Mouse (Mus musculus): ENCODE data around the gene Slc9a2. TPM values are rescaled to one million over a fixed set of nuclear protein-coding genes. Genes with fewer than 3 reads are reported as not detected.

The Slc9a2 gene
- polyA plus RNA-seq, 1 experiment, result 2.9 TPM

DNA sequence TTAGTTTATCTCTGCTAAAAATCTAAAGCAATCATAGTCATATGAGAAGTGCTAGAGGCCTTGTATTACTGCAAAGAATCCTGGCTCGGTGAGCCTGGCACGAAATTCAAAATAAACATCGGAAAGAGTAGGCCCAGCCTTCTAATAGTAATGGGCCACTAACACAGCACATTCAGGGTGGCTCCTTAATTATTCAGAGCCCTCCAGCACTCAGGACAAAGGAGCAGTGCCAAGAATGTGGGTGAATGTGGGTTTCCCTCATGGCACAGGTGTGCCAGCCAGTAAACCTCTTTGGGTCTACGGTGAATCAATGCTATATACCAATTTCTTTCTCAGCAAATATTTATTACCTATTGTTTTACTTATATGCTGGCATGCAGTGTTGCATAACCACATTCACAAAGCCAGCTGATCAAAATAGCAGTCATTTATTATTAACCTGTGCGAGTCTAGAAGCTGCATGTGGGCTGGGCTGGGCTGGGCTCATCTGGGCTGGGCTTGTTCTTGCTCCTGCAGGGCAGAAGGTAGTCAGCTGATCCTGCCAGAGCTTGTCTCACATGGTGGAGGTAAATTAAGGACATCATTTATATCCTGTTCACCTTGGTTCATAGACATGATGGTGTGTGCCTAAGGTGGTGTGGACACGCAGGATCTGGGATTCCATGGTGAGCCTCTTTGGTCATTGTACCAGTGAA lies 79.5 kb downstream of the Slc9a2 start:
- no peak for TF ChIP-seq POLR2A (IDR thresholded peaks at IDR 0.05; ENCODE audit: extremely low read depth, insufficient read depth, low read length)
- no peak for TF ChIP-seq CTCF (IDR thresholded peaks at IDR 0.05; ENCODE audit: extremely low read depth, insufficient read depth, low read length)
- Histone ChIP-seq H3K4me3 (ENCODE audit: insufficient read depth, low read length) (no peak overlapping the region), H3K27ac (ENCODE audit: insufficient read depth, low read length) (no peak overlapping the region), H3K4me1 (ENCODE audit: control insufficient read depth, insufficient read depth, low read length) (no peaks in the 10 kb centered on the region)

- H3K27ac ChIP-seq (ENCODE audit: insufficient read depth, low read length), result no peak overlapping the region
- no peaks in the 10 kb centered on the region for H3K4me1 ChIP-seq (ENCODE audit: control insufficient read depth, insufficient read depth, low read length)
- TF ChIP-seq POLR2A (IDR thresholded peaks at IDR 0.05; ENCODE audit: extremely low read depth, insufficient read depth, low read length), result no peak
- no peak overlapping the region for H3K4me3 ChIP-seq (ENCODE audit: insufficient read depth, low read length)
These were observed 83.7 kb downstream of the Slc9a2 start for GRCm38 (mm10) chr1:40764042-40764441.

GRCm38 (mm10) chr1:40764701-40765275 lies 84.4 kb downstream of the Slc9a2 start:
- TF ChIP-seq POLR2A (IDR thresholded peaks at IDR 0.05; ENCODE audit: extremely low read depth, insufficient read depth, low read length) (no peak), CTCF (IDR thresholded peaks at IDR 0.05; ENCODE audit: extremely low read depth, insufficient read depth, low read length) (no peak)
- Histone ChIP-seq H3K4me3 (ENCODE audit: insufficient read depth, low read length) (no peak overlapping the region), H3K27ac (ENCODE audit: insufficient read depth, low read length) (no peak overlapping the region), H3K4me1 (ENCODE audit: control insufficient read depth, insufficient read depth, low read length) (no peaks in the 10 kb centered on the region)

DNA sequence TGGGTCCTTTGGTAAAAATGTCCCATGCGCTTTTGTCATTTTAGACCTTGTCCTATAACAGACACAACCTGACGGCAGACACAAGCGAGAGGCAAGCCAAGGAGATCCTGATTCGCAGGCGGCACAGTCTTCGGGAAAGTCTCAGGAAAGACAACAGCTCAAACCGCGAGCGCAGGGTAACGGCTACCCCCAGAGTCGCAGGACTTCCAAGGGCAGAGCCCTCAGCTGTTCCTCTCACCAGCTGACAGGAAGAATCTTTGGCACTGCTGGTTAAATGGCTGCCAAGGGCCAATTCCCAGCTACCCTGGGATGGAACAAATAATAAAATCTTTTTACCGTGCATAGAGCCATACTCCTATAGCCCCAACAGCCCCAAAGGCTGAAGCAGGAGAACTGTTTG lies 85.1 kb downstream of the Slc9a2 start:
- Histone ChIP-seq H3K4me1 (ENCODE audit: control insufficient read depth, insufficient read depth, low read length) (no peaks in the 10 kb centered on the region), H3K27ac (ENCODE audit: insufficient read depth, low read length) (no peak overlapping the region), H3K4me3 (ENCODE audit: insufficient read depth, low read length) (no peak overlapping the region)
- no peak for TF ChIP-seq CTCF (IDR thresholded peaks at IDR 0.05; ENCODE audit: extremely low read depth, insufficient read depth, low read length)
- TF ChIP-seq POLR2A (IDR thresholded peaks at IDR 0.05; ENCODE audit: extremely low read depth, insufficient read depth, low read length), result no peak

DNA sequence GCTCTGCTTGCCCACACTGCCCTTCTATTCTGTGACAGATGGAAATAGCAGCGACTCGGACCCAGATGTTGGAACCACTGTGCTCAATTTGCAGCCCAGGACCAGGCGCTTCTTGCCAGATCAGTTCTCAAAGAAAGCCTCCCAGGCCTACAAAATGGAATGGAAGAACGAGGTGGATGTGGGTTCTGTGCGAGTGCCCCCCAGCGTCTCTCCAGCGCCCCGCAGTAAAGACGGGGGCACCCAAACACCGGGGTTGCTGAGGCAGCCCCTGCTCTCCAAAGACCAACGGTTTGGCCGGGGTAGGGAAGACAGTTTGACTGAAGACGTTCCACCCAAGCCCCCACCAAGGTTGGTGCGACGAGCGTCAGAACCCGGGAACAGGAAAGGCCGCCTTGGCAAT lies 87.2 kb downstream of the Slc9a2 start:
- Histone ChIP-seq H3K4me3 (ENCODE audit: insufficient read depth, low read length) (no peak overlapping the region), H3K27ac (ENCODE audit: insufficient read depth, low read length) (no peak overlapping the region), H3K4me1 (ENCODE audit: control insufficient read depth, insufficient read depth, low read length) (no peaks in the 10 kb centered on the region)
- TF ChIP-seq POLR2A (IDR thresholded peaks at IDR 0.05; ENCODE audit: extremely low read depth, insufficient read depth, low read length), result no peak
- TF ChIP-seq CTCF (IDR thresholded peaks at IDR 0.05; ENCODE audit: extremely low read depth, insufficient read depth, low read length), result no peak

DNA sequence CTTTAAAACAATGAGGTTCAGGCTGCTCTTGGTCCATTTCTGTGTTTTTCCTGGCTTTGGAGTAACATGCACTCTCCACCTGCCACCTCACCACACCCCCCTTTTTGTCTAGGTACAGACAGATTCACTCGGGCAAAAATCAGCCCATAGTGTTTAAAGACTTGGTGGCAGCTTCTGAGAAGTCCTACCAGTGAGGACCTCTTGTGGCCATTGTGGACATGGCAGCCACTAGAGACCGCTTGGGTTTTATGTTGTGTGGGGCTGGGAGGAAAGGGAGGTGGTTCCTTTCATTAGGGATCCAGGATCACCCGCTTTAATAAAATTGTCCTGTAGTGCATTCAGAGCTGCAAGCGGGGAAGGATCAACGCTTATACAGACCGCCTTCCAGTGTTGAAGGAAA lies 88.2 kb downstream of the Slc9a2 start:
- Histone ChIP-seq H3K4me3 (ENCODE audit: insufficient read depth, low read length) (no peak overlapping the region), H3K4me1 (ENCODE audit: control insufficient read depth, insufficient read depth, low read length) (no peaks in the 10 kb centered on the region), H3K27ac (ENCODE audit: insufficient read depth, low read length) (no peak overlapping the region)
- TF ChIP-seq POLR2A (IDR thresholded peaks at IDR 0.05; ENCODE audit: extremely low read depth, insufficient read depth, low read length) (no peak), CTCF (IDR thresholded peaks at IDR 0.05; ENCODE audit: extremely low read depth, insufficient read depth, low read length) (peak; percentile 57)

GRCm38 (mm10) chr1:40769331-40769894 lies 89.0 kb downstream of the Slc9a2 start:
- H3K27ac ChIP-seq (ENCODE audit: insufficient read depth, low read length), result no peak overlapping the region
- H3K4me1 ChIP-seq (ENCODE audit: control insufficient read depth, insufficient read depth, low read length), result no peaks in the 10 kb centered on the region

GRCm38 (mm10) chr1:40771196-40771970 lies 91.0 kb downstream of the Slc9a2 start:
- Histone ChIP-seq H3K4me1 (ENCODE audit: control insufficient read depth, insufficient read depth, low read length) (no peaks in the 10 kb centered on the region), H3K4me3 (ENCODE audit: insufficient read depth, low read length) (no peak overlapping the region), H3K27ac (ENCODE audit: insufficient read depth, low read length) (no peak overlapping the region)
- no peak for TF ChIP-seq CTCF (IDR thresholded peaks at IDR 0.05; ENCODE audit: extremely low read depth, insufficient read depth, low read length)
- TF ChIP-seq POLR2A (IDR thresholded peaks at IDR 0.05; ENCODE audit: extremely low read depth, insufficient read depth, low read length), result no peak

More at GRCm38 (mm10) chr1:40769331-40769894, 89.0 kb downstream of the Slc9a2 start:
- TF ChIP-seq CTCF (IDR thresholded peaks at IDR 0.05; ENCODE audit: extremely low read depth, insufficient read depth, low read length) (no peak), POLR2A (IDR thresholded peaks at IDR 0.05; ENCODE audit: extremely low read depth, insufficient read depth, low read length) (no peak)
- H3K4me3 ChIP-seq (ENCODE audit: insufficient read depth, low read length), result no peak overlapping the region

- H3K4me3 ChIP-seq (ENCODE audit: insufficient read depth, low read length), result no peak overlapping the region
- no peak for TF ChIP-seq POLR2A (IDR thresholded peaks at IDR 0.05; ENCODE audit: extremely low read depth, insufficient read depth, low read length)
- TF ChIP-seq CTCF (IDR thresholded peaks at IDR 0.05; ENCODE audit: extremely low read depth, insufficient read depth, low read length), result no peak
- H3K27ac ChIP-seq (ENCODE audit: insufficient read depth, low read length), result no peak overlapping the region
- H3K4me1 ChIP-seq (ENCODE audit: control insufficient read depth, insufficient read depth, low read length), result no peaks in the 10 kb centered on the region
These were observed 92.9 kb downstream of the Slc9a2 start for GRCm38 (mm10) chr1:40773234-40773633.
